Mouse (Mus musculus): ENCODE data around the gene Phkg1. TPM values are rescaled to one million over a fixed set of nuclear protein-coding genes. Genes with fewer than 3 reads are reported as not detected.

Phkg1 gene
- polyA plus RNA-seq, 1 experiment = 3.7 TPM

- 71% methylated on average over 9 of the region's 9 CpGs for WGBS
- Histone ChIP-seq H3K4me1 (ENCODE audit: control insufficient read depth, insufficient read depth, low read length) (peaks cover 3% of the 10 kb centered on the region; the same call in 1 of the 2 replicates), H3K27ac (ENCODE audit: insufficient read depth, low read depth, low read length) (peak overlapping the region; percentile 71; the same call in 1 of the 2 replicates), H3K4me3 (ENCODE audit: insufficient read depth, low read depth, low read length) (no peak overlapping the region), H3K27me3 (replicated peaks; ENCODE audit: control insufficient read depth, insufficient read depth, low read length) (no peaks in the 10 kb centered on the region), H3K36me3 (ENCODE audit: control insufficient read depth, insufficient read depth, low read length) (peaks cover 8% of the 10 kb centered on the region)
- no peak for TF ChIP-seq POLR2A (IDR thresholded peaks at IDR 0.05; ENCODE audit: low read depth, low read length)
- no peak for TF ChIP-seq CTCF (conservative IDR thresholded peaks at IDR 0.05; ENCODE audit: insufficient read depth, insufficient read length, low read depth, low read length)
- DNase-seq = peak; percentile 48
Measured at GRCm38 (mm10) chr5:129877731-129878455, 20.5 kb downstream of the Phkg1 start.

GRCm38 (mm10) chr5:129875098-129875497, 23.3 kb downstream of the Phkg1 start:
- H3K36me3 ChIP-seq (ENCODE audit: control insufficient read depth, insufficient read depth, low read length) = no peaks in the 10 kb centered on the region
- no peak overlapping the region for H3K4me3 ChIP-seq (ENCODE audit: insufficient read depth, low read depth, low read length)
- TF ChIP-seq CTCF (conservative IDR thresholded peaks at IDR 0.05; ENCODE audit: insufficient read depth, insufficient read length, low read depth, low read length) (no peak), POLR2A (IDR thresholded peaks at IDR 0.05; ENCODE audit: low read depth, low read length) (no peak)
- H3K27ac ChIP-seq (ENCODE audit: insufficient read depth, low read depth, low read length) = no peak overlapping the region
- no peaks in the 10 kb centered on the region for H3K27me3 ChIP-seq (replicated peaks; ENCODE audit: control insufficient read depth, insufficient read depth, low read length)
- WGBS = 82% methylated on average over 11 of the region's 11 CpGs
- peaks cover 3% of the 10 kb centered on the region; the same call in 1 of the 2 replicates for H3K4me1 ChIP-seq (ENCODE audit: control insufficient read depth, insufficient read depth, low read length)
- no peak for DNase-seq

GRCm38 (mm10) chr5:129873942-129874341, 24.4 kb downstream of the Phkg1 start:
- TF ChIP-seq POLR2A (IDR thresholded peaks at IDR 0.05; ENCODE audit: low read depth, low read length) = no peak
- TF ChIP-seq CTCF (conservative IDR thresholded peaks at IDR 0.05; ENCODE audit: insufficient read depth, insufficient read length, low read depth, low read length) = no peak
- WGBS = 81% methylated on average over 12 of the region's 12 CpGs
- Histone ChIP-seq H3K36me3 (ENCODE audit: control insufficient read depth, insufficient read depth, low read length) (no peaks in the 10 kb centered on the region), H3K4me1 (ENCODE audit: control insufficient read depth, insufficient read depth, low read length) (peaks cover 3% of the 10 kb centered on the region; the same call in 1 of the 2 replicates), H3K4me3 (ENCODE audit: insufficient read depth, low read depth, low read length) (no peak overlapping the region), H3K27me3 (replicated peaks; ENCODE audit: control insufficient read depth, insufficient read depth, low read length) (no peaks in the 10 kb centered on the region), H3K27ac (ENCODE audit: insufficient read depth, low read depth, low read length) (no peak overlapping the region)
- no peak for DNase-seq

GRCm38 (mm10) chr5:129871238-129871637, 27.1 kb downstream of the Phkg1 start:
- Histone ChIP-seq H3K27ac (ENCODE audit: insufficient read depth, low read depth, low read length) (no peak overlapping the region), H3K27me3 (replicated peaks; ENCODE audit: control insufficient read depth, insufficient read depth, low read length) (no peaks in the 10 kb centered on the region), H3K36me3 (ENCODE audit: control insufficient read depth, insufficient read depth, low read length) (no peaks in the 10 kb centered on the region), H3K4me1 (ENCODE audit: control insufficient read depth, insufficient read depth, low read length) (no peaks in the 10 kb centered on the region), H3K4me3 (ENCODE audit: insufficient read depth, low read depth, low read length) (no peak overlapping the region)
- TF ChIP-seq CTCF (conservative IDR thresholded peaks at IDR 0.05; ENCODE audit: insufficient read depth, insufficient read length, low read depth, low read length) = no peak
- TF ChIP-seq POLR2A (IDR thresholded peaks at IDR 0.05; ENCODE audit: low read depth, low read length) = no peak
- DNase-seq = no peak
- 72% methylated on average over 2 of the region's 2 CpGs for WGBS

GRCm38 (mm10) chr5:129869238-129869995, 28.9 kb downstream of the Phkg1 start:
- no peaks in the 10 kb centered on the region for H3K27me3 ChIP-seq (replicated peaks; ENCODE audit: control insufficient read depth, insufficient read depth, low read length)
- WGBS = 86% methylated on average over 19 of the region's 19 CpGs
- TF ChIP-seq POLR2A (IDR thresholded peaks at IDR 0.05; ENCODE audit: low read depth, low read length) (no peak), CTCF (conservative IDR thresholded peaks at IDR 0.05; ENCODE audit: insufficient read depth, insufficient read length, low read depth, low read length) (no peak)
- no peak for DNase-seq
- no peak overlapping the region for H3K27ac ChIP-seq (ENCODE audit: insufficient read depth, low read depth, low read length)
- H3K4me1 ChIP-seq (ENCODE audit: control insufficient read depth, insufficient read depth, low read length) = no peaks in the 10 kb centered on the region
- H3K36me3 ChIP-seq (ENCODE audit: control insufficient read depth, insufficient read depth, low read length) = no peaks in the 10 kb centered on the region
- no peak overlapping the region for H3K4me3 ChIP-seq (ENCODE audit: insufficient read depth, low read depth, low read length)

GRCm38 (mm10) chr5:129865841-129866240, 32.5 kb downstream of the Phkg1 start:
- H3K4me3 ChIP-seq (ENCODE audit: insufficient read depth, low read depth, low read length) = no peak overlapping the region
- 80% methylated on average over 12 of the region's 12 CpGs for WGBS
- H3K27ac ChIP-seq (ENCODE audit: insufficient read depth, low read depth, low read length) = no peak overlapping the region
- TF ChIP-seq POLR2A (IDR thresholded peaks at IDR 0.05; ENCODE audit: low read depth, low read length) (no peak), CTCF (conservative IDR thresholded peaks at IDR 0.05; ENCODE audit: insufficient read depth, insufficient read length, low read depth, low read length) (no peak)
- H3K27me3 ChIP-seq (replicated peaks; ENCODE audit: control insufficient read depth, insufficient read depth, low read length) = no peaks in the 10 kb centered on the region
- DNase-seq = no peak
- H3K4me1 ChIP-seq (ENCODE audit: control insufficient read depth, insufficient read depth, low read length) = no peaks in the 10 kb centered on the region
- H3K36me3 ChIP-seq (ENCODE audit: control insufficient read depth, insufficient read depth, low read length) = no peaks in the 10 kb centered on the region

GRCm38 (mm10) chr5:129864467-129864866, 33.9 kb downstream of the Phkg1 start:
- no peaks in the 10 kb centered on the region for H3K4me1 ChIP-seq (ENCODE audit: control insufficient read depth, insufficient read depth, low read length)
- H3K27me3 ChIP-seq (replicated peaks; ENCODE audit: control insufficient read depth, insufficient read depth, low read length) = no peaks in the 10 kb centered on the region
- TF ChIP-seq POLR2A (IDR thresholded peaks at IDR 0.05; ENCODE audit: low read depth, low read length) (no peak), CTCF (conservative IDR thresholded peaks at IDR 0.05; ENCODE audit: insufficient read depth, insufficient read length, low read depth, low read length) (peak; percentile 54; the same call in 1 of the 2 replicates)
- DNase-seq = peak; percentile 40
- H3K36me3 ChIP-seq (ENCODE audit: control insufficient read depth, insufficient read depth, low read length) = no peaks in the 10 kb centered on the region
- H3K27ac ChIP-seq (ENCODE audit: insufficient read depth, low read depth, low read length) = no peak overlapping the region
- no peak overlapping the region for H3K4me3 ChIP-seq (ENCODE audit: insufficient read depth, low read depth, low read length)
- WGBS = 10% methylated on average over 18 of the region's 18 CpGs

All from kidney, adult 2 months (tissue).